Mouse (Mus musculus) stomach, postnatal 0 days (tissue): ENCODE data around the gene Trpm7.

Experiments used
- CTCF ChIP-seq: IDR thresholded peaks from 2 replicates; pipeline ENCODE4 v1.5.1; 2016; ENCODE audit warnings: antibody characterized with exemption, low read depth, mild to moderate bottlenecking, moderate library complexity
- EP300 ChIP-seq: optimal IDR thresholded peaks from 2 replicates; pipeline ENCODE3; 2016; ENCODE audit warnings: antibody characterized with exemption

DNA sequence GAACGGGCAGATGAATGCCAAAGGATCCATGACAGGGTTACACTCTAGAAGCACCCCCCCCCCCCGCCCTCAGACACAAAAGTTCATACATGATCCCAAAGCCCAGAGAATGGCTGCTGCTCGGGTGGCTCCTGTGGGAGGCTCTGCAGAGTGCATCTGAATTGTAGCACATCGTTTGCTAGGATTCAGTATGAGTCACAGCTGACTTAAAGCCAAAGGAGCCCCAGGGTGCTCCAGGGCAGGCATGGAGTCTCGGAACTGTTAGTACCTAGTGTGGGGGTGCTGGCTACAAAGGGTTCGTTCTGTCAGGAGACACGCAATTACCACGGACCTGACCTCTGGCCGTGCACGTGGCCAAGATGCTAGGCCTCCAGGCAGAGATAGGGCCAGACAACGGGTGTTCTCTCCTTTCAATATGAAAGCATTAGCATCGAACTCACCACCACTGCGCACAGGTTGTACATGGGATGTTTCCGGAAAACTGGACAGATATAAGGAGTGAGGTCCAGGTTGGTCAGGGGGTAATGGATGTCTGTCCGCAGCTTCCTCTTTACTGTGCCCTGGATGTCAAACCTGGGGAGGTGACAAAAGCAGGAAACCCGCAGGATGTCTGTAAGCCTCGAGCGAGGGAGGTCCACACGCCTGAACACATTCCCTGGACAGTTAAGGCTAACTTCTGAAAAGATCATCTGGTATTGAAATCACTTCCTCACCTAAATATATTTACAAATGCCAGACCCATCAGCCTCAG is 106.4 kb downstream of the Trpm7 start:
- TF ChIP-seq CTCF = no peak
- no peak for TF ChIP-seq EP300
